11 mouse cellular contexts compared by ENCODE assay signal in genomic region chr7:3275455-3276170, GRCm38 (mm10). TPM values are rescaled to one million over a fixed set of nuclear protein-coding genes. Genes with fewer than 3 reads are reported as not detected.
A peak's percentile ranks its signal among the peaks of the same experiment; 100 is the strongest.
DNase-seq lines count a peak whose midpoint lies in the region; ATAC-seq and TF ChIP-seq lines count a peak whose summit lies in the region.
"Had no signal": no experiment of that assay in that cellular context is flagged by ENCODE, and none has a peak within 500 bp of the region (broad histone marks: within the 10 kb centered on the region; RNA-seq: fewer than 3 reads in every experiment).

No protein-coding gene starts in this region.

- H3K36me3 ChIP-seq in intestine, embryonic 15.5 days = no peaks in the 10 kb centered on the region
- no peaks in the 10 kb centered on the region for H3K36me3 ChIP-seq in midbrain, embryonic 13.5 days
- H3K36me3 ChIP-seq: midbrain, embryonic 12.5 days had no signal

- no peaks in the 10 kb centered on the region for H3K9me3 ChIP-seq in intestine, embryonic 15.5 days
- no peaks in the 10 kb centered on the region for H3K9me3 ChIP-seq in midbrain, embryonic 13.5 days
- H3K9me3 ChIP-seq: midbrain, embryonic 12.5 days had no signal

- 36% methylated on average over 6 of the region's 6 CpGs for WGBS in intestine, embryonic 15.5 days
- WGBS in midbrain, embryonic 13.5 days = 63% methylated on average over 6 of the region's 6 CpGs

- TF ChIP-seq POLR2A in cortical plate, adult 2 months (IDR thresholded peaks at IDR 0.05; ENCODE audit: extremely low read depth, insufficient read depth, low read length) = no peak

- no peak overlapping the region for H3K9ac ChIP-seq in intestine, embryonic 15.5 days
- no peak overlapping the region for H3K9ac ChIP-seq in midbrain, embryonic 13.5 days (replicated peaks)
- H3K9ac ChIP-seq: midbrain, embryonic 12.5 days had no signal

- H3K4me1 ChIP-seq in cortical plate, adult 2 months (ENCODE audit: control insufficient read depth, insufficient read depth, low read length) = peaks cover 8% of the 10 kb centered on the region
- H3K4me1 ChIP-seq in intestine, embryonic 15.5 days (replicated peaks) = 0 out of 2 replicates have a peak, but pooled peaks cover 3% of the 10 kb centered on the region
- no peaks in the 10 kb centered on the region for H3K4me1 ChIP-seq in midbrain, embryonic 13.5 days (replicated peaks)
- H3K4me1 ChIP-seq: midbrain, embryonic 12.5 days had no signal

- TF ChIP-seq CTCF in gastrocnemius, adult 2 months (IDR thresholded peaks at IDR 0.05) = no peak
- no peak for TF ChIP-seq CTCF in cortical plate, adult 2 months (IDR thresholded peaks at IDR 0.05; ENCODE audit: extremely low read depth, insufficient read depth, low read length)

- no peaks in the 10 kb centered on the region for H3K27me3 ChIP-seq in intestine, embryonic 15.5 days (replicated peaks)
- no peaks in the 10 kb centered on the region for H3K27me3 ChIP-seq in midbrain, embryonic 13.5 days
- H3K27me3 ChIP-seq: CH12.LX; midbrain, embryonic 12.5 days had no signal

- ATAC-seq in intestine, embryonic 15.5 days = peak; percentile 75
- peak; percentile 85 for ATAC-seq in megakaryocyte, adult 5-6 weeks (ENCODE audit: poor library complexity, severe bottlenecking)
- ATAC-seq in midbrain, embryonic 13.5 days = no peak

- peak overlapping the region; percentile 79 for H3K27ac ChIP-seq in gastrocnemius, adult 2 months
- peak overlapping the region; percentile 89; the same call in 1 of the 2 replicates for H3K27ac ChIP-seq in cortical plate, adult 2 months (ENCODE audit: insufficient read depth, low read length)
- H3K27ac ChIP-seq in intestine, embryonic 15.5 days = peak overlapping the region; percentile 70
- H3K27ac ChIP-seq in midbrain, embryonic 13.5 days = no peak overlapping the region
- H3K27ac ChIP-seq: midbrain, embryonic 12.5 days had no signal

- H3K4me2 ChIP-seq in intestine, embryonic 15.5 days (replicated peaks) = no peak overlapping the region
- H3K4me2 ChIP-seq in midbrain, embryonic 13.5 days (replicated peaks) = no peak overlapping the region
- H3K4me2 ChIP-seq: midbrain, embryonic 12.5 days had no signal

- H3K4me3 ChIP-seq in gastrocnemius, adult 2 months = peak overlapping the region; percentile 39
- no peak overlapping the region for H3K4me3 ChIP-seq in cortical plate, adult 2 months (ENCODE audit: insufficient read depth, low read length)
- H3K4me3 ChIP-seq in intestine, embryonic 15.5 days (replicated peaks) = no peak overlapping the region
- no peak overlapping the region for H3K4me3 ChIP-seq in midbrain, embryonic 13.5 days (replicated peaks)
- H3K4me3 ChIP-seq: midbrain, embryonic 12.5 days had no signal

- DNase-seq in gastrocnemius, adult 2 months = no peak
- no peak for DNase-seq in gastrocnemius, postnatal 4 days (ENCODE audit: low spot score in 2 of 2)
- no peak for DNase-seq in natural killer cell, adult 2 months (ENCODE audit: low spot score in 2 of 2)
- no peak for DNase-seq in gastrocnemius, postnatal 10 days

- intact Hi-C loops in gastrocnemius, adult 2 months (cut with DNase I) = no loop called here

RNA-seq across cellular contexts. Expression of gene Myadm, which starts 13.3 kb away (rescaled TPM):
- total RNA-seq in gastrocnemius, adult 2 months (2021) = 10 to 100 TPM; 17.8 to 37.2 TPM
- total RNA-seq in gastrocnemius, postnatal 4 days (2021) = 100 to 1,000 TPM; 195 to 196 TPM
- polyA plus RNA-seq in cortical plate, adult 2 months (2012; rRNA removed) = 70.8 and 76.1 TPM in 2 replicates
- 131 and 135 TPM in 2 replicates for polyA plus RNA-seq in intestine, embryonic 15.5 days (2015; fragmentation: Nextera tagmentation; extraction: Ambion mirVana)
- total RNA-seq in megakaryocyte, adult 5-6 weeks (2015) = 246 and 261 TPM in 2 replicates
- 75.7 and 78.5 TPM in 2 replicates for total RNA-seq in megakaryocyte, adult 5-6 weeks (2017)
- polyA plus RNA-seq in midbrain, embryonic 13.5 days (2015; fragmentation: Nextera tagmentation; extraction: Ambion mirVana) = 21.8 and 23.8 TPM in 2 replicates
- total RNA-seq in gastrocnemius, postnatal 10 days (2021) = 100 to 1,000 TPM in 1 of 2 experiments, 10 to 100 TPM in 1; 71.6 to 100 TPM

RNA-seq across cellular contexts. Expression of gene Prkcg, which starts 13.4 kb away (rescaled TPM):
- under 1 TPM; 0.78 to 0.84 TPM for total RNA-seq in gastrocnemius, adult 2 months (2021)
- 1 to 10 TPM; 2.5 to 4.6 TPM for total RNA-seq in gastrocnemius, postnatal 4 days (2021)
- 148 and 167 TPM in 2 replicates for polyA plus RNA-seq in cortical plate, adult 2 months (2012; rRNA removed)
- 0.27 and 0.45 TPM in 2 replicates for polyA plus RNA-seq in intestine, embryonic 15.5 days (2015; fragmentation: Nextera tagmentation; extraction: Ambion mirVana)
- 1.3 and 1.6 TPM in 2 replicates for total RNA-seq in megakaryocyte, adult 5-6 weeks (2015)
- total RNA-seq in megakaryocyte, adult 5-6 weeks (2017) = 0.81 and 0.92 TPM in 2 replicates
- polyA plus RNA-seq in midbrain, embryonic 13.5 days (2015; fragmentation: Nextera tagmentation; extraction: Ambion mirVana) = 0.66 and 1.7 TPM in 2 replicates
- 1 to 10 TPM; 2.2 to 4.5 TPM for total RNA-seq in gastrocnemius, postnatal 10 days (2021)

RNA-seq across cellular contexts. Expression of gene Nlrp12, which starts 26.1 kb away (rescaled TPM):
- total RNA-seq in gastrocnemius, adult 2 months (2021) = not detected
- total RNA-seq in gastrocnemius, postnatal 4 days (2021) = not detected
- 0.04 TPM in 1 of 2 replicates, not detected in the other for polyA plus RNA-seq in cortical plate, adult 2 months (2012; rRNA removed)
- polyA plus RNA-seq in intestine, embryonic 15.5 days (2015; fragmentation: Nextera tagmentation; extraction: Ambion mirVana) = not detected in 2 replicates
- 3.9 and 4.0 TPM in 2 replicates for total RNA-seq in megakaryocyte, adult 5-6 weeks (2015)
- total RNA-seq in megakaryocyte, adult 5-6 weeks (2017) = 7.5 and 7.8 TPM in 2 replicates
- not detected in 2 replicates for polyA plus RNA-seq in midbrain, embryonic 13.5 days (2015; fragmentation: Nextera tagmentation; extraction: Ambion mirVana)
- under 1 TPM in 1 of 2 experiments, not detected in 1; 0.09 TPM for total RNA-seq in gastrocnemius, postnatal 10 days (2021)
- total RNA-seq: CH12.LX had no signal
- polyA plus RNA-seq: brain, embryonic 14.5 days; midbrain, embryonic 12.5 days had no signal

RNA-seq across cellular contexts. Expression of gene Cacng7, which starts 57.1 kb away (rescaled TPM):
- total RNA-seq in gastrocnemius, adult 2 months (2021) = 10 to 100 TPM in 1 of 2 experiments, 1 to 10 TPM in 1; 8.4 to 16.2 TPM
- total RNA-seq in gastrocnemius, postnatal 4 days (2021) = 10 to 100 TPM; 18.9 to 20.5 TPM
- 207 and 214 TPM in 2 replicates for polyA plus RNA-seq in cortical plate, adult 2 months (2012; rRNA removed)
- polyA plus RNA-seq in intestine, embryonic 15.5 days (2015; fragmentation: Nextera tagmentation; extraction: Ambion mirVana) = 1.2 and 1.8 TPM in 2 replicates
- not detected in 2 replicates for total RNA-seq in megakaryocyte, adult 5-6 weeks (2015)
- not detected in 2 replicates for total RNA-seq in megakaryocyte, adult 5-6 weeks (2017)
- polyA plus RNA-seq in midbrain, embryonic 13.5 days (2015; fragmentation: Nextera tagmentation; extraction: Ambion mirVana) = 4.3 and 5.2 TPM in 2 replicates
- 10 to 100 TPM in 1 of 2 experiments, 1 to 10 TPM in 1; 9.7 to 10.2 TPM for total RNA-seq in gastrocnemius, postnatal 10 days (2021)

Comparison
In these comparisons a context has a peak if more than half of its experiments do, and no peak if none do; other contexts are left out.
1. RNA of gene Nlrp12, which starts 26.1 kb away (total RNA-seq): 3.9 to 7.8 TPM in megakaryocyte, adult 5-6 weeks; 0.09 TPM in gastrocnemius, postnatal 10 days, not detected in gastrocnemius, postnatal 4 days and not detected in gastrocnemius, adult 2 months; every median in the first group is over 4 times any median in the second.